Mouse (Mus musculus) heart, embryonic 11.5 days (tissue): Measurements from ENCODE around the gene Mcemp1. TPM values are rescaled to one million over a fixed set of nuclear protein-coding genes. Genes with fewer than 3 reads are reported as not detected.

Experiments
- ATAC-seq: fragments of 200-750 bp; cut with Nextera tagmentation; replicated peaks from 2 replicates; pipeline ENCODE4 v1.8.0; 2017; ENCODE audit warnings: moderate library complexity; ENCODE audit not compliant: insufficient number of reproducible peaks, low FRiP score, low TSS enrichment
- H3K27ac ChIP-seq: fragments of 300-500 bp; sonication (generic); 2 replicates; pipeline ENCODE4 v1.5.1; 2014; ENCODE audit warnings: mild to moderate bottlenecking, low read depth, low read length
- H3K27me3 ChIP-seq: fragments of 300-500 bp; sonication (generic); 2 replicates; pipeline ENCODE4 v1.6.1; 2014; ENCODE audit warnings: mild to moderate bottlenecking, low read length, mixed read lengths; ENCODE audit not compliant: control insufficient read depth, insufficient read depth
- H3K36me3 ChIP-seq: fragments of 300-500 bp; sonication (generic); 2 replicates; pipeline ENCODE4 v1.6.1; 2014; ENCODE audit warnings: mild to moderate bottlenecking, low read length, moderate library complexity, mixed read lengths; ENCODE audit not compliant: control insufficient read depth, insufficient read depth
- H3K4me1 ChIP-seq: fragments of 300-500 bp; sonication (generic); 2 replicates; pipeline ENCODE4 v1.6.1; 2014; ENCODE audit warnings: low read length; ENCODE audit not compliant: control insufficient read depth, insufficient read depth
- H3K4me2 ChIP-seq: fragments of 300-500 bp; sonication (generic); 2 replicates; pipeline ENCODE4 v1.6.1; 2014; ENCODE audit warnings: mild to moderate bottlenecking, moderate library complexity
- H3K4me3 ChIP-seq: fragments of 300-500 bp; sonication (generic); 2 replicates; pipeline ENCODE4 v1.5.1; 2014; ENCODE audit warnings: low read depth, low read length
- H3K9ac ChIP-seq: fragments of 300-500 bp; sonication (generic); 2 replicates; pipeline ENCODE4 v1.6.1; 2014; ENCODE audit warnings: mild to moderate bottlenecking, low read depth, low read length, moderate library complexity
- H3K9me3 ChIP-seq: fragments of 300-500 bp; sonication (generic); replicated peaks from 2 replicates; pipeline ENCODE4 v1.6.1; 2016; ENCODE audit warnings: low read length; ENCODE audit not compliant: control insufficient read depth
- WGBS: fragments of 180-500 bp; shearing (Covaris S2); extraction: QIAGEN DNeasy Blood & Tissue Kit; methylation state at CpG from one replicate; pipeline ENCODE4 v1.1.7; 2014; ENCODE audit not compliant: insufficient replicate concordance; 5-methylcytosine and 5-hydroxymethylcytosine counted together
- polyA plus RNA-seq: library from polyadenylated mRNA; unstranded; fragments of >200 nt; fragmentation: Nextera tagmentation; extraction: Ambion mirVana; gene quantifications from 2 replicates; pipeline ENCODE4 v1.2.1, GENCODE M21; 2014

The Mcemp1 gene
- polyA plus RNA-seq, 1 experiment from 2014 or later: not detected

GRCm38 (mm10) chr8:3645804-3646203 is 19.8 kb upstream of the Mcemp1 start:
- no peak for ATAC-seq
- no peak overlapping the region for H3K4me3 ChIP-seq
- 16% methylated on average over 5 of the region's 5 CpGs for WGBS
- H3K27me3 ChIP-seq: no peaks in the 10 kb centered on the region
- no peak overlapping the region for H3K9ac ChIP-seq
- H3K4me2 ChIP-seq: no peak overlapping the region
- peaks cover 7% of the 10 kb centered on the region; the same call in 1 of the 2 replicates for H3K36me3 ChIP-seq
- no peak overlapping the region for H3K27ac ChIP-seq
- no peaks in the 10 kb centered on the region for H3K9me3 ChIP-seq
- H3K4me1 ChIP-seq: no peaks in the 10 kb centered on the region

GRCm38 (mm10) chr8:3646824-3647531 is 18.6 kb upstream of the Mcemp1 start:
- no peak for ATAC-seq
- H3K27ac ChIP-seq: no peak overlapping the region
- no peak overlapping the region for H3K9ac ChIP-seq
- no peak overlapping the region for H3K4me3 ChIP-seq
- no peaks in the 10 kb centered on the region for H3K9me3 ChIP-seq
- no peak overlapping the region for H3K4me2 ChIP-seq
- H3K27me3 ChIP-seq: no peaks in the 10 kb centered on the region
- peaks cover 2% of the 10 kb centered on the region; the same call in 1 of the 2 replicates for H3K36me3 ChIP-seq
- WGBS: 73% methylated on average over 6 of the region's 6 CpGs
- no peaks in the 10 kb centered on the region for H3K4me1 ChIP-seq

GRCm38 (mm10) chr8:3647561-3647960 is 18.0 kb upstream of the Mcemp1 start:
- H3K36me3 ChIP-seq: no peaks in the 10 kb centered on the region
- 72% methylated on average over 4 of the region's 4 CpGs for WGBS
- no peak overlapping the region for H3K4me3 ChIP-seq
- no peaks in the 10 kb centered on the region for H3K4me1 ChIP-seq
- H3K4me2 ChIP-seq: no peak overlapping the region
- no peaks in the 10 kb centered on the region for H3K27me3 ChIP-seq
- ATAC-seq: no peak
- no peak overlapping the region for H3K9ac ChIP-seq
- H3K9me3 ChIP-seq: no peaks in the 10 kb centered on the region
- H3K27ac ChIP-seq: no peak overlapping the region

GRCm38 (mm10) chr8:3648268-3648667 is 17.3 kb upstream of the Mcemp1 start:
- H3K9ac ChIP-seq: no peak overlapping the region
- WGBS: 55% methylated on average over 2 of the region's 2 CpGs
- H3K36me3 ChIP-seq: no peaks in the 10 kb centered on the region
- H3K27me3 ChIP-seq: no peaks in the 10 kb centered on the region
- no peaks in the 10 kb centered on the region for H3K4me1 ChIP-seq
- no peak overlapping the region for H3K27ac ChIP-seq
- H3K4me2 ChIP-seq: no peak overlapping the region; the same call in 1 of the 2 replicates
- H3K4me3 ChIP-seq: no peak overlapping the region
- H3K9me3 ChIP-seq: no peaks in the 10 kb centered on the region
- ATAC-seq: no peak

GRCm38 (mm10) chr8:3648990-3649389 is 16.6 kb upstream of the Mcemp1 start:
- no peak overlapping the region; the same call in 1 of the 2 replicates for H3K4me2 ChIP-seq
- H3K4me1 ChIP-seq: no peaks in the 10 kb centered on the region
- no peak for ATAC-seq
- 47% methylated on average over 1 of the region's 1 CpGs for WGBS
- H3K27ac ChIP-seq: no peak overlapping the region
- H3K4me3 ChIP-seq: no peak overlapping the region
- no peaks in the 10 kb centered on the region for H3K9me3 ChIP-seq
- no peaks in the 10 kb centered on the region for H3K36me3 ChIP-seq
- no peak overlapping the region for H3K9ac ChIP-seq
- no peaks in the 10 kb centered on the region for H3K27me3 ChIP-seq

GRCm38 (mm10) chr8:3652845-3653244 is 12.7 kb upstream of the Mcemp1 start:
- no peak overlapping the region for H3K9ac ChIP-seq
- H3K4me2 ChIP-seq: no peak overlapping the region
- no peaks in the 10 kb centered on the region for H3K4me1 ChIP-seq
- no peak for ATAC-seq
- H3K36me3 ChIP-seq: no peaks in the 10 kb centered on the region
- H3K4me3 ChIP-seq: no peak overlapping the region
- 61% methylated on average over 3 of the region's 3 CpGs for WGBS
- H3K27ac ChIP-seq: no peak overlapping the region
- no peaks in the 10 kb centered on the region for H3K27me3 ChIP-seq
- H3K9me3 ChIP-seq: no peaks in the 10 kb centered on the region

GRCm38 (mm10) chr8:3654726-3655508 is 10.6 kb upstream of the Mcemp1 start:
- Histone ChIP-seq H3K27ac (no peak overlapping the region), H3K4me3 (no peak overlapping the region), H3K4me1 (no peaks in the 10 kb centered on the region), H3K9me3 (no peaks in the 10 kb centered on the region), H3K36me3 (no peaks in the 10 kb centered on the region), H3K27me3 (no peaks in the 10 kb centered on the region), H3K4me2 (no peak overlapping the region), H3K9ac (no peak overlapping the region)
- WGBS: 66% methylated on average over 11 of the region's 11 CpGs
- no peak for ATAC-seq

- Histone ChIP-seq H3K4me1 (no peaks in the 10 kb centered on the region), H3K9ac (no peak within 1 kb of the TSS), H3K4me3 (no peak within 1 kb of the TSS), H3K36me3 (no peaks in the 10 kb centered on the region), H3K27me3 (no peaks in the 10 kb centered on the region), H3K4me2 (no peak within 1 kb of the TSS), H3K27ac (no peak within 1 kb of the TSS), H3K9me3 (no peaks in the 10 kb centered on the region)
- no peak for ATAC-seq
- WGBS: 68% methylated on average over 3 of the region's 3 CpGs
Observed at GRCm38 (mm10) chr8:3655526-3655925, 10.0 kb upstream of the Mcemp1 start, which contains the start of gene Retn. Retn (plus strand) TSS chr8:3655770.
